Mouse (Mus musculus) forebrain, embryonic 16.5 days (tissue): ENCODE measurements around the gene Anapc13. TPM values are rescaled to one million over a fixed set of nuclear protein-coding genes. Genes with fewer than 3 reads are reported as not detected.

Experiments used
- polyA plus RNA-seq: library from polyadenylated mRNA; unstranded; fragments of >200 nt; fragmentation: Nextera tagmentation; extraction: Ambion mirVana; gene quantifications from 2 replicates; pipeline ENCODE4 v1.2.1, GENCODE M21; 2015

Gene Anapc13
- polyA plus RNA-seq, 1 experiment from 2014 or later, result 111 TPM

Other genes with a start within 250 kb of the Anapc13 start
- gene Ky, start 120.5 kb upstream of the Anapc13 start, polyA plus RNA-seq, result 0.16 and 0.33 TPM in 2 replicates
- 43.7 and 50.3 TPM in 2 replicates for gene Cep63, start 238 bp downstream of the Anapc13 start, polyA plus RNA-seq
- 53.4 and 62.5 TPM in 2 replicates for gene Amotl2, start 90.4 kb downstream of the Anapc13 start, polyA plus RNA-seq
- 14.1 TPM in 2 replicates for gene Ryk, start 208.6 kb downstream of the Anapc13 start, polyA plus RNA-seq